Mouse (Mus musculus): ENCODE measurements around the gene Papln.

Papln gene

GRCm38 (mm10) chr12:83803641-83804040, 40.2 kb downstream of the Papln start:
- TF ChIP-seq NANOG (IDR thresholded peaks at IDR 0.05; ENCODE audit: borderline replicate concordance, low read length), result no peak
- Histone ChIP-seq H3K36me3 (ENCODE audit: insufficient read depth, low read length) (peaks cover 78% of the 10 kb centered on the region), H3K27me3 (ENCODE audit: insufficient read depth, low read length) (no peaks in the 10 kb centered on the region), H3K4me1 (replicated peaks; ENCODE audit: low read depth, low read length) (no peaks in the 10 kb centered on the region), H3K4me3 (replicated peaks; ENCODE audit: low read length) (no peak overlapping the region), H3K9me3 (ENCODE audit: low read length) (no peaks in the 10 kb centered on the region)

GRCm38 (mm10) chr12:83811901-83812300, 48.5 kb downstream of the Papln start:
- Histone ChIP-seq H3K9me3 (ENCODE audit: low read length) (no peaks in the 10 kb centered on the region), H3K36me3 (ENCODE audit: insufficient read depth, low read length) (peaks cover 10% of the 10 kb centered on the region), H3K27me3 (ENCODE audit: insufficient read depth, low read length) (no peaks in the 10 kb centered on the region), H3K4me3 (replicated peaks; ENCODE audit: low read length) (no peak overlapping the region), H3K4me1 (replicated peaks; ENCODE audit: low read depth, low read length) (peaks cover 22% of the 10 kb centered on the region)
- TF ChIP-seq POU5F1 (IDR thresholded peaks at IDR 0.05; ENCODE audit: borderline replicate concordance, low read length) (no peak), NANOG (IDR thresholded peaks at IDR 0.05; ENCODE audit: borderline replicate concordance, low read length) (no peak), CTCF (conservative IDR thresholded peaks at IDR 0.05; ENCODE audit: low read length) (no peak)

- H3K4me1 ChIP-seq (replicated peaks; ENCODE audit: low read depth, low read length), result peaks cover 11% of the 10 kb centered on the region
- no peaks in the 10 kb centered on the region for H3K9me3 ChIP-seq (ENCODE audit: low read length)
- H3K36me3 ChIP-seq (ENCODE audit: insufficient read depth, low read length), result peaks cover 3% of the 10 kb centered on the region; the same call in 1 of the 2 replicates
- H3K27me3 ChIP-seq (ENCODE audit: insufficient read depth, low read length), result no peaks in the 10 kb centered on the region
- TF ChIP-seq POU5F1 (IDR thresholded peaks at IDR 0.05; ENCODE audit: borderline replicate concordance, low read length) (no peak), CTCF (conservative IDR thresholded peaks at IDR 0.05; ENCODE audit: low read length) (no peak), NANOG (IDR thresholded peaks at IDR 0.05; ENCODE audit: borderline replicate concordance, low read length) (no peak)
- no peak overlapping the region for H3K4me3 ChIP-seq (replicated peaks; ENCODE audit: low read length)
Observed at GRCm38 (mm10) chr12:83816616-83817015, 53.2 kb downstream of the Papln start.

DNA sequence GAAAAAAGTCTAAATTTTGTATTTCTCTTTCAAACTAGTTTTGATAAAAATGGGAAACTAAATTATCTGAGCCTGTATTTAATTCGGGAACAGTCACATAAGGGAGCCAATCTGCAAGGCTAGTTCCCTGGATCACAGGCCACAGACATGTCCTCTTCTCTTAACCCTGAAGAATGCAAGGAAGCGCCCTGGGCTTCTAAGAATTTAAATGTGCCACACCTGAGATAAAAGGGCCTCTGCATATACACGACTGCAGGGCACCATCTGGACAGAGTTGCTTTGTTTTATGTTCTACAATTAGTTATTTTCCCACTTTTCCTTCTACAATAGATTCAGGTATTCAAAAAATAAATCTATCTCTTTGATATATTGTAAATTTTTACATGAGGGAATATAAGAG, 67.0 kb downstream of the Papln start:
- H3K36me3 ChIP-seq (ENCODE audit: insufficient read depth, low read length), result peaks cover 5% of the 10 kb centered on the region; the same call in 1 of the 2 replicates
- H3K9me3 ChIP-seq (ENCODE audit: low read length), result no peaks in the 10 kb centered on the region
- no peak for TF ChIP-seq POU5F1 (IDR thresholded peaks at IDR 0.05; ENCODE audit: borderline replicate concordance, low read length)
- TF ChIP-seq NANOG (IDR thresholded peaks at IDR 0.05; ENCODE audit: borderline replicate concordance, low read length), result no peak
- no peak for TF ChIP-seq CTCF (conservative IDR thresholded peaks at IDR 0.05; ENCODE audit: low read length)
- no peak overlapping the region for H3K4me3 ChIP-seq (replicated peaks; ENCODE audit: low read length)
- H3K27me3 ChIP-seq (ENCODE audit: insufficient read depth, low read length), result no peaks in the 10 kb centered on the region
- no peaks in the 10 kb centered on the region; the same call in 1 of the 2 replicates for H3K4me1 ChIP-seq (replicated peaks; ENCODE audit: low read depth, low read length)

DNA sequence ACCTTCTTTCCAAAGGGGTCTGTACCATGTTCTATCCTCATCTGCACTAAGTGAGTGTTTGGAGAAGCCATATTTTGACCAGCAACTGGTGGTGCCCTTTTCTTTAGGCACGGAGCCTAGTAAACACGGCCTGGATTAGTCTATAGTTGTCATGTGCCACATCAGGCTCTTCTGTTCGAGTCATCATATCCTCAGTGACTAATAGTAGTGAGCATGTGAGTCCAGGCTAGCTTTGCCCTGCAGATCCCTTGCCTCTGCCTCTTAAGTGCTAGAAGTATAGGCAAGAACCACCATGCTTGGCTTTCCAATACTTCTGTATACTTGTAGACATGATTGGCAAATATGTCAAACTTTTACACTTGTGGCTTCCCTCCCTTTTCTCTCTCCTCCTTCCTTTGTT, 70.5 kb downstream of the Papln start:
- H3K27me3 ChIP-seq (ENCODE audit: insufficient read depth, low read length), result no peaks in the 10 kb centered on the region
- H3K36me3 ChIP-seq (ENCODE audit: insufficient read depth, low read length), result peaks cover 9% of the 10 kb centered on the region; the same call in 1 of the 2 replicates
- H3K9me3 ChIP-seq (ENCODE audit: low read length), result no peaks in the 10 kb centered on the region
- no peaks in the 10 kb centered on the region; the same call in 1 of the 2 replicates for H3K4me1 ChIP-seq (replicated peaks; ENCODE audit: low read depth, low read length)
- no peak overlapping the region for H3K4me3 ChIP-seq (replicated peaks; ENCODE audit: low read length)
- TF ChIP-seq POU5F1 (IDR thresholded peaks at IDR 0.05; ENCODE audit: borderline replicate concordance, low read length), result no peak

DNA sequence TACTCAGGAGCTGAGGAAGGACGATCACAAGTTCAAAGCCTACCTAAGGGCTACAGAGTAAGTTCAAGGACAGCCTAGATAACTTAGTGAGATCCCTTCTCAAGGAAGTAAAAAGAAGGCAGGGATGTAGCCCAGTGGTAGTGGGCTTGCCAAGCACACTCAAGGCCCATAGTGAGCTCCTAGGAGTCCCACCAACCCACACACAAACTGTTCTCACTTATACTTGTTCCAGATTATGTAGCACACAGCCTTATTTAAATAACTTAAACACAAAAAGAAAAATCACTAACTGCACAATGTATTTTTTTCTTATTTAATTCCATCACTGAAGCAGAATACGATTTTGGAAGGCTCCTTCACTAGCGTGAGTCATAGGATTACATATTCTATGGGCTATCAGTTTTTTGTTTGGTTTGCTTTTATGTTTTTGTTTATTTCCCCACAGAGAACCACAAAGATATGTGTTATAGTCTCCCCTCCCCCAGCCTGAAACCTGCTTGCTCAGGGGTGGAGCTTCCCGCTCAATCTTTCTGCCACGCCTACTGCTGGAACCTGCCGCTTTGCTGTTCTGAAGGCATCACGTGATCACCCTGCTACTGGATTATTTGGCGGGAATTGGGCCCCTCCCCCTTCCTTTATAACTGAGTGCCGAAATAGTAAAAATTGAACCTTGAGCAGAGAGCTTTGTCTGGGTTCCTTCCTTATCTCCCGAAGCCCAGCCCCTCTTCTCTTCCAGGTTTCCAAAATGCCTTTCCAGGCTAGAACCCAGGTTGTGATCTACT, 78.2 kb downstream of the Papln start:
- Histone ChIP-seq H3K4me3 (replicated peaks; ENCODE audit: low read length) (0 out of 2 replicates have a peak overlapping the region, but pooled peaks have one; percentile 11), H3K27me3 (ENCODE audit: insufficient read depth, low read length) (no peaks in the 10 kb centered on the region), H3K36me3 (ENCODE audit: insufficient read depth, low read length) (peaks cover 5% of the 10 kb centered on the region; the same call in 1 of the 2 replicates), H3K4me1 (replicated peaks; ENCODE audit: low read depth, low read length) (peaks cover 19% of the 10 kb centered on the region), H3K9me3 (ENCODE audit: low read length) (no peaks in the 10 kb centered on the region)
- no peak for TF ChIP-seq NANOG (IDR thresholded peaks at IDR 0.05; ENCODE audit: borderline replicate concordance, low read length)
- TF ChIP-seq POU5F1 (IDR thresholded peaks at IDR 0.05; ENCODE audit: borderline replicate concordance, low read length), result no peak
- TF ChIP-seq CTCF (conservative IDR thresholded peaks at IDR 0.05; ENCODE audit: low read length), result no peak
